Mouse (Mus musculus) kidney, adult 9 months (tissue): ENCODE measurements at regions not wholly inside any gene's neighbourhood (a gene's known extent, or its start where the extent isn't known, plus 50 kb on each side); places are given as distances from the start of the nearest gene placed in this dataset.
"Not testable (repeated sequence)": the region's sequence is repeated elsewhere in the genome, so short reads cannot be mapped to it uniquely, and the experiment has no call there.

Experiments used
- DNase-seq: peaks from one replicate; pipeline ENCODE4 v3.0.0; 2022

DNA sequence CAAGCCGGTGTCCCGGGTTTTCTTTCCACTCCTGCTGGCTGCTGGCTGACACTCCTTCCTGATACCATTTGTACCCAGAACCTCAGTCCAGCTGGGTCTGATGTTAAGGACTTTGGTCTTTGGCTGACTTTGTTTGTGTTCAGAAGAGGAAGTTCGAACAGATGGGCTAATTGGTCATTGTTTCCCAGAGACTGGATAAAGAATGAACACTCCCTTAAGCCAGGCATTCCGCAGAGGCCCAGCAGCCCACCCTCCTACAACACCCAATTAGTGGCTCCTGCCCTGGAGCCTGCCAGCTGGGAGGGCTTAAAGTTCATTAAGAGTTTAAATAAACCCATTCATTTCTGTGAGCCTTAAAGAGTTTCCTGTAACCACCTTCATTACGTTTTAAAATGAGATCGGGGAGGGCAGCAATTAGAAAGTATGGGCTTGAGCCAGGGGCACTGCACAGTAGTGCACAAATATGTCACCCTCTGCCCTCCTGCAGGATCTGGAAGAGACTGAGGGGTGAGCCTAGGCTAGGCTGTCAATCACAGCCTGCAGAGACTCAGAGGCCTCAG lies 257.9 kb downstream of the Ajap1 start:
- peak; percentile 10 for DNase-seq

GRCm38 (mm10) chr4:153223019-153223418 lies 259.6 kb downstream of the Ajap1 start:
- no peak for DNase-seq

GRCm38 (mm10) chr4:153220485-153220884 lies 262.1 kb downstream of the Ajap1 start:
- no peak for DNase-seq

- DNase-seq: no peak
Measured at GRCm38 (mm10) chr4:153220074-153220473, 262.5 kb downstream of the Ajap1 start.

DNA sequence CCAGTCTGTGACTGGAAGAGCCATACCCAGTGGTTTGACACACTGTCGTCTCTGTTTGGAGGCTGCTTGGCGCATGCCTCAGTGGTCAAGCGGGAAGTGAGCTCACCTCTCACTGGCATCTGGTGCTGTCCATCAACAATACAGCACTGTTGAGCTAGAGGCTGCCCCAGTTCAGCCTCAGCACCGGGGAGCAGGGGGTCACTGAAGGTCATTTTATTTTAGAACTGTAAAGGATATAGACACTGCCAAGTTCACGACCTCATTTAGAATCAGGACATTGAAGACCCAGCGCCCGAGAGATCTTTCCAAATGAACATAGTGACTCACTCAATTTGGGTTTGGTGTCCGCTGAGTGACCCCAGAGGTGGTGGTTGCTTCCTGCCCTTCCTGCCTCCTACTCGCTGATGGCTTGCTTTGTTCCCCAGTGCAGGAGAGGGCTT lies 265.1 kb downstream of the Ajap1 start:
- peak; percentile 56 for DNase-seq

DNA sequence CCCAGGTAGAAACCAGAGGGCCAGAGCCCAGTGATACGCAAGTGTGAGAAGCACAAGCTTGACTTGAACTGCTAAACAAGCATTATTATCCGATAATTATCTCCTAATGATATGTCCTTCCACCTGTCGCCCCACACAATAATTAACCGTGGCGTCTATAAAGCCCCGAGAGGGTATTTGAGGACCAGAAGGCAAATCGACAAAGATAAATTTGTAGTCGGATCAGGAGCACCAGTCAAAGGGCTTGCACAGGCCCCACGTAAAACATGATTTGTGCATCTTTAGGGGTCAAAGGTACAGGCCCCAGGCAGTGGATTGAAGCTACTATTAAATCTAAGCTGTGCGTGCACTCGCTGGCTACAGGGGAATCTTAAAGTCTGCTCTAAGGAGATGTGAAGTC lies 270.5 kb downstream of the Ajap1 start:
- DNase-seq: no peak

DNA sequence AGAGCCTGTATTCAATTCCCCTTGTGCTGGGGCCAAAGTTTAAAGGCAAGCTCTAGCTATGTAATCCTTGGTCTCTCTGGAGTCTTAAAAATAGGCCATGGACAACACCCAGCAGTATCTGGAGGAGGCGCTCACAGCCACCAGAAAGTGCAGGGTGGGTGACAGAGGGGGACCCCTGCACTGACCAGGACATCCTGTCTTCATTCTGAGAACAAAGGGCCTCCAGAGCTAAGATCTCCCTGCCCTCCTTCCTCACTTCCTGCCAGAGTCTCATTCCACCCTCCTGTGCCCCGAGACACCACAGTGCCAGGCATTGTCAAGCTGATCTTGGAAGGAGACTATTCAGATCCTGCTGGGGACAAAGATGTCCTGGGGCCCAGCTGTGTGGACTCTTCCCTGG lies 273.8 kb downstream of the Ajap1 start:
- no peak for DNase-seq

DNA sequence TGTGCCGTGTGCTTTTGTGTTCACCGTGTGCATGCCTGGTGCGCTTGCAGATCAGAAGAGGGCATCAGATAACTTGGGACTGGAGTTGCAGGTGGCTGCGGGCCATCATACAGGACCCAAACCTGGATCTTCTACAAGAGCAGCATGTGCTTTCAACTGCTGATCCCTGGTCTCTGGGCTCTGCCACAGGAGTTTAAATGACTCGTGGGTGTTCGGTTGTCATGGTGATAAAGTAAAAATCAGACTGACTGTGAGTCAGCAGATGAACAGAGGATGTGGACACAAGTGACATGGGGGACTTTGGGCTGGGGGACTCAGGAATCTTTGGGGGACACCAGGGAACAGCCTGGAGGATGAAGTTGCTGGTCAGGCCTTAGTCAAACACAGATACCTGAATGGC lies 274.4 kb downstream of the Ajap1 start:
- DNase-seq: no peak

- DNase-seq: no peak
Measured at GRCm38 (mm10) chr4:153207578-153208102, 275.0 kb downstream of the Ajap1 start.

GRCm38 (mm10) chr4:153206789-153207457 lies 275.7 kb downstream of the Ajap1 start:
- no peak for DNase-seq

DNA sequence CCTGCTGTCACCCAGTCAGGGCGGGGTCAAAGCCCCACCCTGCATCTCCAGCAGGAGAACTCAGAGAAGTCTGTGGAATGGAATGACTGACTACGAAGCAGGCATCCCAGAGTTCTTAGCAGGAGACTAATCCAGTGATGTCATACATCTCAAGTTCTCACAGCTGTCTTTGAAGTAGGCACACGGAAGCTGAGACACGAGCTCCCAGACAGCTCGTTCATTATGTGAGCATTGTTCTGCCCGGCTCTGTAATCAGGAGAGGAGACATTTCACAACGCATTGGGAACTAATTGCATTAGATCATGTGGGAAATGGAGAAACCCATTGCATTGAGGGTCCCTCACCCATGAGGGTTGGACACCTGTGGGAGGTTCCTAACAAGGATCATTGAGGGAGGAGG lies 277.8 kb downstream of the Ajap1 start:
- no peak for DNase-seq

DNA sequence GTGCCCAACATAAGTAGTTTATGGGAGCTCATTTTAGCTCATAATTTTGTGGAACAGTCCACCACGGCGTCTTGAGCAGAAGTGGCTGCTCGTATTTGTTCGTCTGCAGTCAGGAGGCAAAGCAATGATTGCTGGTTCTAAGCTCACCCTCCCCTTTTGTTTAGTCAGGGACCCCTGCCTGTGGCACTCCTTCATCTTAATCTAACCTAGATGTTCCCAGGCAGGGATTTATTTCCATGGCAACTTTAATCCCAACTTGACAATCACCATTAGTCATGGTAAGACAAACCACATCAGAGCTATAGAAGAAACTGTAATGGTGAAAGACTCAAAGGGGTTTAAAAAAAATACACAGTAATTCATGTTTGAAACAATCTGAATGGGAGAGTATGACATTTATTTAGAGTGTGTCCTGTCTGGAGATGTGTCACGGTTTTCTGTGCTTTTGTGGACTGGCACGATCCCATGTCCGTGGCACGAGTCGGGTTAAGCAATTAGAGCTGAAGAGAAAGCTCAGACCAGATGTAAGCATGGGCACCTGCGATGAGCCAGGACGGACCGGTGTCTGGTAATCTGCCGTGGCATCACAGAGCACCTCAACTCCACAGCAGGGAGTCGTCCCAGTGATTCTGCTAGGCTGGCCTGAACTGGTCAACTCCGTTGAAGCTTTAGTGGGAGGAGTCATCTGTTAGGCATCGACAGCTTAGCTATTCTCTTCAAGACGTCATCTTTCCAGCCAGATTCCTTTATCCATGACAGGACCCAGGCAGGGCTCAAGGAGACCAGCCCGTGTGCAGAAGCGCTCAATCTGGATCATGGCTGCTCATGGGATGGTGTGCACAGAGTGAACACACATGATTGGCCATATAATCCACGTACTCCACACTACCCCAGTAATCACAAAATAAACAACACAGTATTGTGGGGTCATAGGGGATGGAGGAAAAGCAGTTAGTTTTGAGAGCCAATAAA lies 281.5 kb downstream of the Ajap1 start:
- no peak for DNase-seq

- DNase-seq: peak; percentile 51
Measured at GRCm38 (mm10) chr4:153189485-153189884, 293.1 kb downstream of the Ajap1 start.

DNA sequence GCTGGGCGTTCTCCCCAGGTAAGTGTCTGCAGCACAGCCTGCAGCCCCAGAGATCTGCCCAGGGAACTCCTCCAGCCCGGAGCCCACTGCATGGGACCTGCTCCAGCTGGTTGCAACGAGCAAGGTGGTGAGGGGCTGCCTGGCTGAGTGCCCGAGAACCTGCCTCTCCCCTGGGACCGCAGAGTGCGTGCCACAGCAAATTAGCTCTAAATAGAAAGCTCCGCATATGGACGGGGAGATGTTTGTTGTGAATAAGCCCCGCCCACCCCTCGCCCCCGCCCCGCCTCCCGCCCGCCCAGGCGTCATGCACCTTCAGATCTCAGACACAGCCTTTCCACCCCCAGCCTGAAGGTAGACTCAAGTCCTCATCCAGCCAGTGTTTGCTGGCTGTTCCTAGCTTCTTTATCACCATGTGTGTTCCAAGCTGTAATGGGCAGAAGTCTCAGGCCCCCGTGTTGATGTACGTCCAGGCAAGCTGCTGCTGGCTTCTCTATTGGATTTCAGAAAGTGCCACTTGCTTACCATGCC lies 294.0 kb downstream of the Ajap1 start:
- DNase-seq: no peak

- no peak for DNase-seq
Measured at GRCm38 (mm10) chr4:153187959-153188503, 294.6 kb downstream of the Ajap1 start.

DNA sequence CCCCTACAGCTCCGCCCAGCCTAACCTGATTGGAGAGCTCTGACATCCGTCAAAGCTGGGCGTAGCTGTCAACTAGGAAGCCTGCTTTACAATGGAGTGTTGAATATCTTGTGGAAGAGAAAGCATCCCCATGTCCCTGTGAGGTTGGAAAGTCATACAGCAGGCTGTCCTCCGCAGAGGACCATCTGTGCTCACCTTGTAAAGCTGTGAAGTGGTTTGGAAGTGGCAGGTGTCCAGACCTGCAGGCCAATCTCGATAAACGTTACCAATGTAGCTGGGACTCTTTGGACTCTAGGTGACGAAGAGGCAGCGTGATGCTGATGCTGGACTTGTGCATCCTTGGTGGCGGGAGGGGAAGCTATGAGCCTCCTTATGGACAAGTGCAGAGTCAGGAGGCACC lies 305.1 kb downstream of the Ajap1 start:
- DNase-seq: no peak

- DNase-seq: peak; percentile 50
Measured at GRCm38 (mm10) chr4:153175660-153176059, 307.0 kb downstream of the Ajap1 start.

GRCm38 (mm10) chr4:153175077-153175476 lies 307.5 kb downstream of the Ajap1 start:
- no peak for DNase-seq

GRCm38 (mm10) chr4:153169991-153170390 lies 312.6 kb downstream of the Ajap1 start:
- no peak for DNase-seq

GRCm38 (mm10) chr4:153164810-153165209 lies 317.8 kb downstream of the Ajap1 start:
- DNase-seq: no peak

DNA sequence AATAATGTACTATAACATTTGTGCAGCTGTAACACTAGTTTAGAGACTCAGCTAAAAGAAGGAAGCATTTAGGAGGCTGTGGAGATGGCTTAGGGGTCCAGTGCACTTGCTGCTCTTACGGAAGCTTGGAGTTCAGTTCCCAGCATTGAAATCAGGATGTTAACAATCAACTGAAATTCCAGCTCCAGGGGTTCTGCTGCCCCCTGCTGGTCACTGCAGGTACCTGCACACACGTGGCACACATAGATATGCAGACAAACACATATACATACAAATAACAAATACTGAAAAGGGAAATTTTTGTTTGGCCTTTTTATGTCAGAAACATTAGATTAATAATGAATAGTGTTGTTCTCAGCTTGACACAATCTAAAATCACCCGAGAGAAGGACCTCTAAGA lies 322.5 kb downstream of the Ajap1 start:
- DNase-seq: no peak

DNA sequence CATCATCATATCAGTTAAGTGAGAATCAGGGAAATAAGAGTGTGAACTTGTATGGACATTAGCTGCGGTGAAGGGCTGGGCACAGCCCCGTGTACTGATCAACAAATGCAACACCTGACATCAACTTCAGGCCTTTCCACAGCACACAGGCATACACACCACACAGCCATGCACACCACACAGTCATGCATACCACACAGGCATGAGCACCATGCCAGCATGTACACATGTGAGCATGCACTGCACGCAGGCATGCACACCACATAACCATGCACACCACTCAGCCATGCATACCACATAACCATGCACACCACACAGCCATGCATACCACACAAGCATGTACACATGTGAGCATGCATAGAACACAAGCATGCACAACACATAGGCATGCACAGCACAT lies 325.0 kb downstream of the Ajap1 start:
- DNase-seq: no peak

DNA sequence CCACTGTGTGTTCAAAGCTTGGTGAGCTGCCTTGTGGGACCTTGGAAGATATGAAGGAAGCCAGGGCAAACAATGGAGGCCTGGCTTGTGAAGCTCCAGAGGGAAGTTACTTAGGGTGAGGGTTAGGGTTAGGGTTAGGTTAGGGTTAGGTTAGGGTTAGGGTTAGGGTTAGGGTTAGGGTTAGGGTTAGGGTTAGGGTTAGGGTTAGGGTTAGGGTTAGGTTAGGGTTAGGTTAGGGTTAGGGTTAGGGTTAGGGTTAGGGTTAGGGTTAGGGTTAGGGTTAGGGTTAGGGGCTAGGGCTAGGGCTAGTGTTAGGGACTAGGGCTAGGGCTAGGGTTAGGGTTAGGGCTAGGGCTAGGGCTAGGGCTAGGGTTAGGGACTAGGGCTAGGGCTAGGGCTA lies 329.7 kb downstream of the Ajap1 start:
- not testable (repeated sequence) for DNase-seq
